Mouse (Mus musculus): Measurements from ENCODE around the gene Sh3pxd2b. TPM values are rescaled to one million over a fixed set of nuclear protein-coding genes. Genes with fewer than 3 reads are reported as not detected.

Sh3pxd2b gene
- polyA plus RNA-seq, 1 experiment = 21.7 TPM

DNA sequence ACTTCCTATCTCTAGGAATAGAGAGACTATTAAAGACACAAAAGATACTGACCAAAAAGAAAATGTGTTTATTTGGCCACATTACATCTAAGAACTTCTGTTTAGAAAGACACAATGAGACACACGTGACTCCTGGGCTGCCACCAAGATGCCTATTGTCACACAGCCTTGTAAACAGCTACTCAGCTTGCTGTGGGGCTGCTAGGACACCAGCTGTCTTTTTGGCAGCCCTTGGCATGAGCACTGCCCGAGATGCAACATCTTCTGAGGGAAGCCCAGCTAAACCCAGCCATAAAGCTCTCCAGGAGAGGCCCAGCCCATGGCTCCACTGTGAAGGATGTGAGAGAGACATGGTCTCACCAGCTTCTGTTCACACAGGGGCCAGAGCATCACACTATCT, 45.5 kb downstream of the Sh3pxd2b start:
- no peak overlapping the region for H3ac ChIP-seq (ENCODE audit: control insufficient read depth, insufficient read length, low read depth)
- TF ChIP-seq CEBPB (IDR thresholded peaks at IDR 0.05; ENCODE audit: low read depth) = no peak
- TF ChIP-seq USF1 (IDR thresholded peaks at IDR 0.05; ENCODE audit: low read depth) = no peak
- no peak overlapping the region for H3K4me3 ChIP-seq (ENCODE audit: insufficient read depth, poor library complexity, severe bottlenecking)
- no peaks in the 10 kb centered on the region for H3K27me3 ChIP-seq (ENCODE audit: control insufficient read depth, insufficient read depth, insufficient read length)
- H3K79me2 ChIP-seq (ENCODE audit: control insufficient read depth, insufficient read depth) = no peaks in the 10 kb centered on the region
- peaks cover 66% of the 10 kb centered on the region for H3K36me3 ChIP-seq (ENCODE audit: control insufficient read depth, insufficient read depth)
- no peaks in the 10 kb centered on the region for H3K79me3 ChIP-seq (ENCODE audit: low read depth)

- no peak for TF ChIP-seq MAX (IDR thresholded peaks at IDR 0.05)
- no peak for TF ChIP-seq FOSL1 (IDR thresholded peaks at IDR 0.05; ENCODE audit: insufficient read depth, low read length, poor library complexity, severe bottlenecking)
- no peak for TF ChIP-seq USF1 (IDR thresholded peaks at IDR 0.05; ENCODE audit: low read depth)
- TF ChIP-seq CEBPB (IDR thresholded peaks at IDR 0.05; ENCODE audit: low read depth) = no peak
- no peak for TF ChIP-seq MYOG (IDR thresholded peaks at IDR 0.05; ENCODE audit: control insufficient read depth, extremely low read depth, insufficient read length)
- no peak for TF ChIP-seq CTCF (IDR thresholded peaks at IDR 0.05; ENCODE audit: control insufficient read depth, insufficient read depth, insufficient read length)
- no peak for TF ChIP-seq MYOD1 (IDR thresholded peaks at IDR 0.05; ENCODE audit: control insufficient read depth, insufficient read length, low read depth)
- peaks cover 54% of the 10 kb centered on the region for H3K36me3 ChIP-seq (ENCODE audit: control insufficient read depth, insufficient read depth)
These were observed 48.2 kb downstream of the Sh3pxd2b start for GRCm38 (mm10) chr11:32395791-32396190.

DNA sequence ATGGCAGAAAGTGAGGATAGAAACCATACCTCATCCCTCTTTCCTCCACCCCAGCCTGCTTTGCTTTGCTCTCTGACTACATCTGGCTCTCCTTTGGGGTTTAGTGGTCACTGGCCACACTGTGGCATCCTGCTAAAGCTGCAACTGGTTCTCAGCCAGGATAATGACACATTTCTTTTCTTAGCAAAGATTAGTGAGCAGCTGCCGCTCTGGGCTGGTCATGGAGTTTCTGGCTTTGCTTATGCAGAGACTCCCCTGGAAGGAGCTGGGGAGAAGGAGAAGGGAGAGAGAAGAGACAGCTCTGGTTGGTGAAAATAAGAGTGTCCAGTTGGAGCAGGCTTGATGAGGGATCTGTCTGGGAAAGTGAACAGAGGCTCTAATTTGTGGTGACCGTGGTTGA, 50.8 kb downstream of the Sh3pxd2b start:
- Histone ChIP-seq H3K79me2 (ENCODE audit: control insufficient read depth, insufficient read depth) (no peaks in the 10 kb centered on the region), H3K79me3 (ENCODE audit: low read depth) (no peaks in the 10 kb centered on the region), H3K36me3 (ENCODE audit: control insufficient read depth, insufficient read depth) (peaks cover 54% of the 10 kb centered on the region), H3K27me3 (ENCODE audit: control insufficient read depth, insufficient read depth, insufficient read length) (no peaks in the 10 kb centered on the region), H3ac (ENCODE audit: control insufficient read depth, insufficient read length, low read depth) (peak overlapping the region; percentile 24), H3K4me3 (ENCODE audit: insufficient read depth, poor library complexity, severe bottlenecking) (no peak overlapping the region)
- TF ChIP-seq MAX (IDR thresholded peaks at IDR 0.05) (peak; percentile 30), MYOG (IDR thresholded peaks at IDR 0.05; ENCODE audit: control insufficient read depth, extremely low read depth, insufficient read length) (no peak), MYOD1 (IDR thresholded peaks at IDR 0.05; ENCODE audit: control insufficient read depth, insufficient read length, low read depth) (peak; percentile 76)

More at GRCm38 (mm10) chr11:32395791-32396190, 48.2 kb downstream of the Sh3pxd2b start:
- Histone ChIP-seq H3K79me2 (ENCODE audit: control insufficient read depth, insufficient read depth) (no peaks in the 10 kb centered on the region), H3ac (ENCODE audit: control insufficient read depth, insufficient read length, low read depth) (no peak overlapping the region), H3K27me3 (ENCODE audit: control insufficient read depth, insufficient read depth, insufficient read length) (no peaks in the 10 kb centered on the region), H3K4me3 (ENCODE audit: insufficient read depth, poor library complexity, severe bottlenecking) (no peak overlapping the region), H3K79me3 (ENCODE audit: low read depth) (no peaks in the 10 kb centered on the region)

DNA sequence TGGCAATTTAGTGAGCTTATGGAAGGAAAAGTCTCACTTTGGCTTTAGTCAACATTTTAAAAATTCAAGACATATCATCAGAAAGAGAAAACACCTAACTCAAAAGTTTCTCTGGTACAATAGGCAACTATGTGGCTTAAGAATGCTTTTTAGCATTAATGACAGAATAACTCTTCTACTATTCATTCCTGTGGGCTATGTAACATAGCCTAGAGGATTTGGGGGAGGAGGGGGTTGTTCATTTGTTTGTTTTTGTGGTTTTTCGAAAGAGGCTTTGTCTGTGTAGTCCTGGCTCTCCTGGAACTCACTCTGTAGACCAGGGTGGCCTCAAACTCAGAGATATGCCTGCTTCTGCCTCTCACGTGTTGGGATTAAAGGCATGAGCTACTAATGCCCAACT, 51.6 kb downstream of the Sh3pxd2b start:
- H3K36me3 ChIP-seq (ENCODE audit: control insufficient read depth, insufficient read depth) = peaks cover 56% of the 10 kb centered on the region

GRCm38 (mm10) chr11:32402712-32403111, 55.1 kb downstream of the Sh3pxd2b start:
- no peaks in the 10 kb centered on the region for H3K79me2 ChIP-seq (ENCODE audit: control insufficient read depth, insufficient read depth)
- no peak overlapping the region for H3ac ChIP-seq (ENCODE audit: control insufficient read depth, insufficient read length, low read depth)
- H3K4me3 ChIP-seq (ENCODE audit: insufficient read depth, poor library complexity, severe bottlenecking) = no peak overlapping the region
- TF ChIP-seq FOSL1 (IDR thresholded peaks at IDR 0.05; ENCODE audit: insufficient read depth, low read length, poor library complexity, severe bottlenecking) (no peak), MAX (IDR thresholded peaks at IDR 0.05) (no peak), MYOG (IDR thresholded peaks at IDR 0.05; ENCODE audit: control insufficient read depth, extremely low read depth, insufficient read length) (no peak), USF1 (IDR thresholded peaks at IDR 0.05; ENCODE audit: low read depth) (no peak), CTCF (IDR thresholded peaks at IDR 0.05; ENCODE audit: control insufficient read depth, insufficient read depth, insufficient read length) (no peak), CEBPB (IDR thresholded peaks at IDR 0.05; ENCODE audit: low read depth) (no peak), MYOD1 (IDR thresholded peaks at IDR 0.05; ENCODE audit: control insufficient read depth, insufficient read length, low read depth) (no peak)
- H3K27me3 ChIP-seq (ENCODE audit: control insufficient read depth, insufficient read depth, insufficient read length) = no peaks in the 10 kb centered on the region
- H3K36me3 ChIP-seq (ENCODE audit: control insufficient read depth, insufficient read depth) = peaks cover 71% of the 10 kb centered on the region
- no peaks in the 10 kb centered on the region for H3K79me3 ChIP-seq (ENCODE audit: low read depth)

More for the DNA sequence above, 51.6 kb downstream of the Sh3pxd2b start:
- Histone ChIP-seq H3K79me2 (ENCODE audit: control insufficient read depth, insufficient read depth) (no peaks in the 10 kb centered on the region), H3ac (ENCODE audit: control insufficient read depth, insufficient read length, low read depth) (no peak overlapping the region), H3K4me3 (ENCODE audit: insufficient read depth, poor library complexity, severe bottlenecking) (no peak overlapping the region), H3K27me3 (ENCODE audit: control insufficient read depth, insufficient read depth, insufficient read length) (no peaks in the 10 kb centered on the region), H3K79me3 (ENCODE audit: low read depth) (no peaks in the 10 kb centered on the region)
- no peak for TF ChIP-seq MYOD1 (IDR thresholded peaks at IDR 0.05; ENCODE audit: control insufficient read depth, insufficient read length, low read depth)
- no peak for TF ChIP-seq CTCF (IDR thresholded peaks at IDR 0.05; ENCODE audit: control insufficient read depth, insufficient read depth, insufficient read length)
- TF ChIP-seq MYOG (IDR thresholded peaks at IDR 0.05; ENCODE audit: control insufficient read depth, extremely low read depth, insufficient read length) = no peak
- TF ChIP-seq USF1 (IDR thresholded peaks at IDR 0.05; ENCODE audit: low read depth) = no peak
- TF ChIP-seq CEBPB (IDR thresholded peaks at IDR 0.05; ENCODE audit: low read depth) = no peak
- TF ChIP-seq MAX (IDR thresholded peaks at IDR 0.05) = no peak
- TF ChIP-seq FOSL1 (IDR thresholded peaks at IDR 0.05; ENCODE audit: insufficient read depth, low read length, poor library complexity, severe bottlenecking) = no peak

- Histone ChIP-seq H3ac (ENCODE audit: control insufficient read depth, insufficient read length, low read depth) (no peak overlapping the region), H3K79me3 (ENCODE audit: low read depth) (no peaks in the 10 kb centered on the region), H3K79me2 (ENCODE audit: control insufficient read depth, insufficient read depth) (no peaks in the 10 kb centered on the region), H3K36me3 (ENCODE audit: control insufficient read depth, insufficient read depth) (peaks cover 86% of the 10 kb centered on the region), H3K4me3 (ENCODE audit: insufficient read depth, poor library complexity, severe bottlenecking) (no peak overlapping the region), H3K27me3 (ENCODE audit: control insufficient read depth, insufficient read depth, insufficient read length) (no peaks in the 10 kb centered on the region)
- TF ChIP-seq CEBPB (IDR thresholded peaks at IDR 0.05; ENCODE audit: low read depth) (peak; percentile 72), MYOG (IDR thresholded peaks at IDR 0.05; ENCODE audit: control insufficient read depth, extremely low read depth, insufficient read length) (no peak), CTCF (IDR thresholded peaks at IDR 0.05; ENCODE audit: control insufficient read depth, insufficient read depth, insufficient read length) (no peak)
These were observed 57.1 kb downstream of the Sh3pxd2b start for GRCm38 (mm10) chr11:32404708-32405107.

Data from C2C12 (cell line).